Comparison of ENCODE assay signal across 14 mouse cellular contexts in genomic region chr19:4828444-4829114, GRCm38 (mm10). TPM values are rescaled to one million over a fixed set of nuclear protein-coding genes. Genes with fewer than 3 reads are reported as not detected.
DNase-seq lines count a peak whose midpoint lies in the region; ATAC-seq lines count a peak whose summit lies in the region.
"Had no signal": no experiment of that assay in that cellular context is flagged by ENCODE, and none has a peak within 500 bp of the region (broad histone marks: within the 10 kb centered on the region; RNA-seq: fewer than 3 reads in every experiment).

No protein-coding gene starts in this region.

- no peak overlapping the region for H3K4me2 ChIP-seq in intestine, embryonic 16.5 days (ENCODE audit: low read depth, low read length)
- H3K4me2 ChIP-seq in stomach, embryonic 15.5 days = no peak overlapping the region
- no peak overlapping the region for H3K4me2 ChIP-seq in heart, embryonic 12.5 days
- H3K4me2 ChIP-seq in hindbrain, embryonic 12.5 days (replicated peaks) = no peak overlapping the region
- H3K4me2 ChIP-seq: limb, embryonic 15.5 days; neural tube, embryonic 15.5 days had no signal

- intact Hi-C loops in heart, postnatal 25 days (cut with DNase I) = no loop called here

- no peaks in the 10 kb centered on the region for H3K27me3 ChIP-seq in intestine, embryonic 16.5 days (replicated peaks; ENCODE audit: control insufficient read depth, insufficient read depth, low read length)
- H3K27me3 ChIP-seq in stomach, embryonic 15.5 days (replicated peaks) = no peaks in the 10 kb centered on the region
- H3K27me3 ChIP-seq in heart, embryonic 12.5 days (replicated peaks) = no peaks in the 10 kb centered on the region
- no peaks in the 10 kb centered on the region for H3K27me3 ChIP-seq in hindbrain, embryonic 12.5 days
- H3K27me3 ChIP-seq: limb, embryonic 15.5 days; neural tube, embryonic 15.5 days had no signal

- 0 out of 2 replicates have a peak, but pooled peaks cover 3% of the 10 kb centered on the region for H3K4me1 ChIP-seq in intestine, embryonic 16.5 days (ENCODE audit: control insufficient read depth, insufficient read depth, low read length)
- no peaks in the 10 kb centered on the region for H3K4me1 ChIP-seq in stomach, embryonic 15.5 days
- H3K4me1 ChIP-seq in heart, embryonic 12.5 days (replicated peaks) = no peaks in the 10 kb centered on the region
- 0 out of 2 replicates have a peak, but pooled peaks cover 4% of the 10 kb centered on the region for H3K4me1 ChIP-seq in hindbrain, embryonic 12.5 days
- H3K4me1 ChIP-seq: limb, embryonic 15.5 days had no signal

- WGBS in intestine, embryonic 16.5 days = 48% methylated on average over 16 of the region's 16 CpGs
- WGBS in stomach, embryonic 15.5 days = 51% methylated on average over 16 of the region's 16 CpGs
- WGBS in heart, embryonic 12.5 days = 58% methylated on average over 16 of the region's 16 CpGs
- 62% methylated on average over 16 of the region's 16 CpGs for WGBS in hindbrain, embryonic 12.5 days

- H3K36me3 ChIP-seq in intestine, embryonic 16.5 days (ENCODE audit: control insufficient read depth, insufficient read depth, low read length) = 0 out of 2 replicates have a peak, but pooled peaks cover under 1% of the 10 kb centered on the region
- H3K36me3 ChIP-seq in stomach, embryonic 15.5 days = peaks cover 17% of the 10 kb centered on the region; the same call in 1 of the 2 replicates
- H3K36me3 ChIP-seq in heart, embryonic 12.5 days = peaks cover 43% of the 10 kb centered on the region
- H3K36me3 ChIP-seq in hindbrain, embryonic 12.5 days = peaks cover 27% of the 10 kb centered on the region

- peak overlapping the region; percentile 58 for H3K27ac ChIP-seq in intestine, embryonic 16.5 days (ENCODE audit: low read length)
- peak overlapping the region; percentile 35; the same call in 1 of the 2 replicates for H3K27ac ChIP-seq in stomach, embryonic 15.5 days
- H3K27ac ChIP-seq in heart, embryonic 12.5 days (ENCODE audit: poor library complexity, severe bottlenecking) = no peak overlapping the region
- no peak overlapping the region for H3K27ac ChIP-seq in hindbrain, embryonic 12.5 days
- H3K27ac ChIP-seq: limb, embryonic 15.5 days; neural tube, embryonic 15.5 days had no signal

- H3K9me3 ChIP-seq in intestine, embryonic 16.5 days (ENCODE audit: control insufficient read depth, low read length) = no peaks in the 10 kb centered on the region
- no peaks in the 10 kb centered on the region for H3K9me3 ChIP-seq in stomach, embryonic 15.5 days
- no peaks in the 10 kb centered on the region for H3K9me3 ChIP-seq in heart, embryonic 12.5 days (replicated peaks)
- no peaks in the 10 kb centered on the region for H3K9me3 ChIP-seq in hindbrain, embryonic 12.5 days (replicated peaks)
- H3K9me3 ChIP-seq: limb, embryonic 15.5 days; neural tube, embryonic 15.5 days had no signal

- peak; percentile 78 for DNase-seq in heart, adult 11 months
- DNase-seq in heart, postnatal 25 days (ENCODE audit: low spot score) = no peak
- DNase-seq in kidney, postnatal 25 days = peak; percentile 61 to 85
- no peak for DNase-seq in ovary, postnatal 10 days (ENCODE audit: low spot score)

- H3K4me3 ChIP-seq in intestine, embryonic 16.5 days (ENCODE audit: low read length) = no peak overlapping the region
- H3K4me3 ChIP-seq in stomach, embryonic 15.5 days (replicated peaks) = no peak overlapping the region
- H3K4me3 ChIP-seq in heart, embryonic 12.5 days = no peak overlapping the region
- H3K4me3 ChIP-seq in hindbrain, embryonic 12.5 days = no peak overlapping the region
- H3K4me3 ChIP-seq: erythroblast, embryonic 14.5 days; limb, embryonic 15.5 days; neural tube, embryonic 15.5 days had no signal

- peak; percentile 90 for ATAC-seq in intestine, embryonic 16.5 days
- ATAC-seq in stomach, embryonic 15.5 days (ENCODE audit: insufficient read depth, low FRiP score, low read depth) = peak; percentile 75
- ATAC-seq in heart, embryonic 12.5 days (ENCODE audit: insufficient number of reproducible peaks, low FRiP score) = no peak
- no peak for ATAC-seq in hindbrain, embryonic 12.5 days (ENCODE audit: low FRiP score)
- ATAC-seq: midbrain, embryonic 16.5 days had no signal

- peak overlapping the region; percentile 44; the same call in 1 of the 2 replicates for H3K9ac ChIP-seq in intestine, embryonic 16.5 days (ENCODE audit: low read depth, low read length)
- H3K9ac ChIP-seq in stomach, embryonic 15.5 days = no peak overlapping the region
- H3K9ac ChIP-seq in heart, embryonic 12.5 days = no peak overlapping the region
- H3K9ac ChIP-seq in hindbrain, embryonic 12.5 days = no peak overlapping the region
- H3K9ac ChIP-seq: limb, embryonic 15.5 days; neural tube, embryonic 15.5 days had no signal

RNA-seq across cellular contexts. Expression of gene Ccs, which starts 10.6 kb away (rescaled TPM):
- total RNA-seq in heart, postnatal 25 days (2021) = 10 to 100 TPM; 26.2 to 26.6 TPM
- 61.4 and 65.8 TPM in 2 replicates for polyA plus RNA-seq in intestine, embryonic 16.5 days (2015; fragmentation: Nextera tagmentation; extraction: Ambion mirVana)
- 51.1 and 54.1 TPM in 2 replicates for polyA plus RNA-seq in stomach, embryonic 15.5 days (2015; fragmentation: Nextera tagmentation; extraction: Ambion mirVana)
- 33.9 and 34.5 TPM in 2 replicates for polyA plus RNA-seq in heart, embryonic 12.5 days (2016; fragmentation: Nextera tagmentation; extraction: Ambion mirVana)
- polyA plus RNA-seq in hindbrain, embryonic 12.5 days (2016; fragmentation: Nextera tagmentation; extraction: Ambion mirVana) = 42.7 and 46.4 TPM in 2 replicates

RNA-seq across cellular contexts. Expression of gene Ccdc87, which starts 10.6 kb away (rescaled TPM):
- not detected for total RNA-seq in heart, postnatal 25 days (2021)
- polyA plus RNA-seq in intestine, embryonic 16.5 days (2015; fragmentation: Nextera tagmentation; extraction: Ambion mirVana) = 0.06 TPM in 1 of 2 replicates, not detected in the other
- 0.12 TPM in 1 of 2 replicates, not detected in the other for polyA plus RNA-seq in stomach, embryonic 15.5 days (2015; fragmentation: Nextera tagmentation; extraction: Ambion mirVana)
- polyA plus RNA-seq in heart, embryonic 12.5 days (2016; fragmentation: Nextera tagmentation; extraction: Ambion mirVana) = 0.05 TPM in 1 of 2 replicates, not detected in the other
- polyA plus RNA-seq in hindbrain, embryonic 12.5 days (2016; fragmentation: Nextera tagmentation; extraction: Ambion mirVana) = 0.35 and 0.40 TPM in 2 replicates
- polyA plus RNA-seq: heart, embryonic 14.5 days; limb, embryonic 15.5 days; thymus, postnatal 0 days had no signal

RNA-seq across cellular contexts. Expression of gene Rbm14, which starts 17.1 kb away (rescaled TPM):
- total RNA-seq in heart, postnatal 25 days (2021) = 10 to 100 TPM; 15.3 to 25.9 TPM
- polyA plus RNA-seq in intestine, embryonic 16.5 days (2015; fragmentation: Nextera tagmentation; extraction: Ambion mirVana) = 73.1 and 77.0 TPM in 2 replicates
- 70.3 and 75.2 TPM in 2 replicates for polyA plus RNA-seq in stomach, embryonic 15.5 days (2015; fragmentation: Nextera tagmentation; extraction: Ambion mirVana)
- 59.8 and 64.5 TPM in 2 replicates for polyA plus RNA-seq in heart, embryonic 12.5 days (2016; fragmentation: Nextera tagmentation; extraction: Ambion mirVana)
- polyA plus RNA-seq in hindbrain, embryonic 12.5 days (2016; fragmentation: Nextera tagmentation; extraction: Ambion mirVana) = 96.0 and 97.9 TPM in 2 replicates

RNA-seq across cellular contexts. Expression of gene Gm21992, which starts 17.2 kb away (rescaled TPM):
- total RNA-seq in heart, postnatal 25 days (2021) = 10 to 100 TPM; 12.7 to 17.2 TPM
- 29.4 and 30.1 TPM in 2 replicates for polyA plus RNA-seq in intestine, embryonic 16.5 days (2015; fragmentation: Nextera tagmentation; extraction: Ambion mirVana)
- polyA plus RNA-seq in stomach, embryonic 15.5 days (2015; fragmentation: Nextera tagmentation; extraction: Ambion mirVana) = 29.9 and 38.0 TPM in 2 replicates
- polyA plus RNA-seq in heart, embryonic 12.5 days (2016; fragmentation: Nextera tagmentation; extraction: Ambion mirVana) = 27.0 and 29.6 TPM in 2 replicates
- 41.5 and 42.9 TPM in 2 replicates for polyA plus RNA-seq in hindbrain, embryonic 12.5 days (2016; fragmentation: Nextera tagmentation; extraction: Ambion mirVana)

RNA-seq across cellular contexts. Expression of gene Ctsf, which starts 26.4 kb away (rescaled TPM):
- total RNA-seq in heart, postnatal 25 days (2021) = 10 to 100 TPM; 77.9 to 82.6 TPM
- polyA plus RNA-seq in intestine, embryonic 16.5 days (2015; fragmentation: Nextera tagmentation; extraction: Ambion mirVana) = 24.0 and 26.3 TPM in 2 replicates
- polyA plus RNA-seq in stomach, embryonic 15.5 days (2015; fragmentation: Nextera tagmentation; extraction: Ambion mirVana) = 24.9 and 34.0 TPM in 2 replicates
- 36.2 and 41.1 TPM in 2 replicates for polyA plus RNA-seq in heart, embryonic 12.5 days (2016; fragmentation: Nextera tagmentation; extraction: Ambion mirVana)
- 56.3 and 57.4 TPM in 2 replicates for polyA plus RNA-seq in hindbrain, embryonic 12.5 days (2016; fragmentation: Nextera tagmentation; extraction: Ambion mirVana)

Comparison
In these comparisons a context has a peak if more than half of its experiments do, and no peak if none do; other contexts are left out.
1. DNase-seq: peak in heart, adult 11 months (single experiment) and kidney, postnatal 25 days (2 of 2); none in heart, postnatal 25 days (single experiment) and ovary, postnatal 10 days (single experiment).
2. ATAC-seq: peak in intestine, embryonic 16.5 days (single experiment) and stomach, embryonic 15.5 days (single experiment); none in heart, embryonic 12.5 days (single experiment) and hindbrain, embryonic 12.5 days (single experiment).
3. H3K27ac ChIP-seq: peak in intestine, embryonic 16.5 days (single experiment) and stomach, embryonic 15.5 days (single experiment); none in heart, embryonic 12.5 days (single experiment) and hindbrain, embryonic 12.5 days (single experiment).